19 mouse cellular contexts compared by ENCODE assay signal in the genomic region with DNA sequence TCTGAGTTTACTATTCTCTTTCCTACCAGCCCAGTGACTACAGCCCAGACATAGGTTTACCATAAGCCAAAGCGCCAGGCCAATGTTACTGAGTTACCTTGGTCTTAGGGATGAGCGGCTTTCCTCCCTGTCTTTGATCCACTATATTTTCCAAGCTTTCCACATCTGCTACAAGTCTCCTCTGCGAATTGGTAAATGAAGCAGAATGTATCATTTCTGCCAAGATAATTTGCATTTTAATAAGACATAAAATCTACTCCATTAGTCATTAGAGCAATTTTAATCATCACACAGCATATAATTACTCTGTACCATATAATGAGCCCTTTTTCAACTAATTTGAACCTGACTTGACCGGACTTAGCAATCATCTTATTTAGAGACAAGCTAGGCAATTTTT. TPM values are rescaled to one million over a fixed set of nuclear protein-coding genes. Genes with fewer than 3 reads are reported as not detected.
"Had no signal": no experiment of that assay in that cellular context is flagged by ENCODE, and none has a peak within 500 bp of the region (broad histone marks: within the 10 kb centered on the region; RNA-seq: fewer than 3 reads in every experiment).

No protein-coding gene starts in this region.

- H3K9ac ChIP-seq: kidney, embryonic 15.5 days; liver, embryonic 15.5 days; midbrain, embryonic 13.5 days; neural tube, embryonic 15.5 days had no signal

- DNase-seq: kidney, postnatal 14 days; lung, adult 2 months; lung, postnatal 36 days; right cerebral cortex, postnatal 4 days; spleen, adult 18-20 months; thymus, adult 18-20 months; thymus, postnatal 14 days had no signal

- H3K4me2 ChIP-seq: kidney, embryonic 15.5 days; liver, embryonic 11.5 days; liver, embryonic 15.5 days; midbrain, embryonic 13.5 days; neural tube, embryonic 15.5 days had no signal

- ATAC-seq: lung, postnatal 0 days; midbrain, embryonic 13.5 days had no signal

- H3K4me1 ChIP-seq: kidney, embryonic 15.5 days; limb, embryonic 10.5 days; liver, embryonic 15.5 days; midbrain, embryonic 13.5 days; neural tube, embryonic 15.5 days had no signal

- H3K9me3 ChIP-seq: kidney, embryonic 15.5 days; limb, embryonic 10.5 days; liver, embryonic 15.5 days; midbrain, embryonic 13.5 days; neural tube, embryonic 15.5 days had no signal

- H3K27ac ChIP-seq: kidney, embryonic 15.5 days; limb, embryonic 10.5 days; liver, embryonic 15.5 days; midbrain, embryonic 13.5 days; neural tube, embryonic 15.5 days had no signal

- H3K27me3 ChIP-seq: kidney, embryonic 15.5 days; liver, embryonic 15.5 days; midbrain, embryonic 13.5 days; neural tube, embryonic 15.5 days had no signal

- H3K36me3 ChIP-seq: kidney, embryonic 15.5 days; limb, embryonic 10.5 days; liver, embryonic 15.5 days; midbrain, embryonic 13.5 days; neural tube, embryonic 15.5 days had no signal

- H3K4me3 ChIP-seq: kidney, embryonic 15.5 days; limb, embryonic 10.5 days; liver, embryonic 15.5 days; midbrain, embryonic 13.5 days; myocyte; neural tube, embryonic 15.5 days had no signal

RNA-seq across cellular contexts. Expression of gene Prdx6b, which starts 5.9 kb away (rescaled TPM):
- polyA plus RNA-seq: kidney, embryonic 15.5 days; large intestine, adult 2 months; limb, embryonic 10.5 days; limb, embryonic 14.5 days; liver, embryonic 11.5 days; liver, embryonic 15.5 days; lung, adult 2 months; lung, postnatal 0 days; midbrain, embryonic 13.5 days; myocyte; neural tube, embryonic 11.5 days; neural tube, embryonic 15.5 days; stomach, embryonic 14.5 days had no signal
